Mouse (Mus musculus) intestine, embryonic 15.5 days (tissue): Measurements from ENCODE around the gene Dnmt3b. TPM values are rescaled to one million over a fixed set of nuclear protein-coding genes. Genes with fewer than 3 reads are reported as not detected.
"Not testable (repeated sequence)": the region's sequence is repeated elsewhere in the genome, so short reads cannot be mapped to it uniquely, and the experiment has no call there.

Experiments used
- ATAC-seq: fragments of 200-750 bp; cut with Nextera tagmentation; 2 replicates; pipeline ENCODE4 v1.8.0; 2017; ENCODE audit warnings: moderate TSS enrichment, moderate library complexity
- H3K27ac ChIP-seq: fragments of 300-500 bp; sonication (generic); 2 replicates; pipeline ENCODE4 v1.5.1; 2015; ENCODE audit warnings: mild to moderate bottlenecking, inconsistent platforms
- H3K27me3 ChIP-seq: fragments of 300-500 bp; sonication (generic); replicated peaks from 2 replicates; pipeline ENCODE4 v1.6.1; 2015; ENCODE audit warnings: inconsistent platforms
- H3K36me3 ChIP-seq: fragments of 300-500 bp; sonication (generic); 2 replicates; pipeline ENCODE4 v1.6.1; 2015; ENCODE audit warnings: inconsistent platforms
- H3K4me1 ChIP-seq: fragments of 300-500 bp; sonication (generic); replicated peaks from 2 replicates; pipeline ENCODE4 v1.6.1; 2015; ENCODE audit warnings: inconsistent platforms
- H3K4me2 ChIP-seq: fragments of 300-500 bp; sonication (generic); replicated peaks from 2 replicates; pipeline ENCODE4 v1.6.1; 2015; ENCODE audit warnings: mild to moderate bottlenecking, inconsistent platforms
- H3K4me3 ChIP-seq: fragments of 300-500 bp; sonication (generic); replicated peaks from 2 replicates; pipeline ENCODE4 v1.5.1; 2015; ENCODE audit warnings: inconsistent platforms
- H3K9ac ChIP-seq: fragments of 300-500 bp; sonication (generic); 2 replicates; pipeline ENCODE4 v1.6.1; 2015; ENCODE audit warnings: inconsistent platforms
- H3K9me3 ChIP-seq: fragments of 300-500 bp; sonication (generic); 2 replicates; pipeline ENCODE4 v1.6.1; 2016; ENCODE audit warnings: inconsistent platforms
- WGBS: fragments of 180-500 bp; shearing (Covaris S2); methylation state at CpG from one replicate; pipeline ENCODE4 v1.1.7; 2015; 5-methylcytosine and 5-hydroxymethylcytosine counted together
- polyA plus RNA-seq: library from polyadenylated mRNA; unstranded; fragments of >200 nt; fragmentation: Nextera tagmentation; extraction: Ambion mirVana; gene quantifications from 2 replicates; pipeline ENCODE4 v1.2.1, GENCODE M21; 2015

Gene Dnmt3b
- polyA plus RNA-seq, 1 experiment from 2014 or later: 8.1 TPM

DNA sequence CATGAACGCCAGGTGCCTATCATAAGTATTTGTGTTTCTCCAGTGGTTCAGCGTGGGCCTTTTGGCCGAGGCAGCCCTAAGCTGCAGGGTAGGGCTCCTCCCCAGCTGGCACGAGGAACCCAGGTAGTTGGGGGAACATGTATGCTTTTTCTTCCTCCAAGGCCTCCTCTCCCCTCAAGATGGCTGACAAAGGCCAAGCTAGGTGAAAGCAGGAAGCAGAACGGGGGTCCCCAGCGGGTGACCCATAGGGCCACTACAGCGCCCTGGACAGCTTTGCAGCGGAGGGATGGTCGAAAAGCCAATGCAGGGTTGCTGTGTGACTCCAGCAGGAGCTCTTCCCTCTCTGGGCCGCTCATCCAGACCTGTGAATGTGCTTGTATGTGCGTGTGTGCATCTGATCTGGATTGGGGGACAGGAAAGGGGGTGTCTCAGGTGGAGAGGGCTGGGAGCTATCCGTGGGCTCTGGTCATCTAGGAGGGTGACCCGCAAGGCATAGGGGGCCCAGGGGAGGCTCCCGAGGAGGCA is 415 bp upstream of the Dnmt3b start:
- Histone ChIP-seq H3K4me1 (peaks cover 10% of the 10 kb centered on the region; the same call in 1 of the 2 replicates), H3K4me3 (peak overlapping the region; percentile 81), H3K4me2 (peak overlapping the region; percentile 89), H3K27me3 (no peaks in the 10 kb centered on the region), H3K9ac (peak overlapping the region; percentile 82), H3K9me3 (no peaks in the 10 kb centered on the region), H3K27ac (peak overlapping the region; percentile 58; the same call in 1 of the 2 replicates), H3K36me3 (no peaks in the 10 kb centered on the region)
- WGBS: 22% methylated on average over 14 of the region's 14 CpGs
- ATAC-seq: no peak; the same call in 1 of the 2 replicates

DNA sequence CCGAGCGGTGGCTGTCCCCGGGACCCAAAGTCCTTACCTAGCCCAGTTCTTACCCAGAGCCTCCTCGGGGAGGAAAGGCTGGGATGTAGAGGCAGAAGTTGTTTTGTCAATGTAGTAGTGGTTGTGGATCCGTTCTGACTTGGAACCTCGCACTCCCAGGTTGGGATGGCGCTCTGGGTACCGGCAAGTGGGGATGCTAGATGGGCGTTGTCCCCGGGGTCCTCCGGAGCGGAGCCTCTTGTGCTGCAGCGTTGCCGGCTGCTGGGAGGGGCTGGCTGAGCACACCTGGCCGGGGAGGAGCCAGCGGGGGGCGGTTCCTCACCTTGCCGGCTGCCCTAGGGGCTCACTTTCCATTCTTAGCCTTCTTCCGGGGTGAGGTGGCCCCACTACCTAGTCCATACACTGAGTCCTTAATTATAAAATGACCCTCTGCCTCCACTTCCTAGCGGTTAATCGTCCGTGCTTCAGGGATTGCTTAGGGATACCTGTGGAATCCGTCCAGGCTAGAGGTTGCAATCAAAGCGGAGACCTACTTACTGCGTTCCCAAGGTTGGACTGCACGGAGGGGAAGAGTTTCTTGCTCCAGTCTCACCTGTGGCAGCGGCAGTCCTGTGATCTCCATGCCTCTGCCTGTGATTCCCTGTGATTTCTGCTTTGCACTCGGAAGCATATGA is 901 bp downstream of the Dnmt3b start:
- peak; percentile 82 for ATAC-seq
- Histone ChIP-seq H3K4me3 (peak overlapping the region; percentile 81), H3K9ac (peak overlapping the region; percentile 82), H3K4me2 (peak overlapping the region; percentile 89), H3K36me3 (no peaks in the 10 kb centered on the region), H3K27ac (no peak overlapping the region), H3K27me3 (no peaks in the 10 kb centered on the region), H3K9me3 (no peaks in the 10 kb centered on the region), H3K4me1 (peaks cover 10% of the 10 kb centered on the region; the same call in 1 of the 2 replicates)
- 2% methylated on average over 28 of the region's 28 CpGs for WGBS

DNA sequence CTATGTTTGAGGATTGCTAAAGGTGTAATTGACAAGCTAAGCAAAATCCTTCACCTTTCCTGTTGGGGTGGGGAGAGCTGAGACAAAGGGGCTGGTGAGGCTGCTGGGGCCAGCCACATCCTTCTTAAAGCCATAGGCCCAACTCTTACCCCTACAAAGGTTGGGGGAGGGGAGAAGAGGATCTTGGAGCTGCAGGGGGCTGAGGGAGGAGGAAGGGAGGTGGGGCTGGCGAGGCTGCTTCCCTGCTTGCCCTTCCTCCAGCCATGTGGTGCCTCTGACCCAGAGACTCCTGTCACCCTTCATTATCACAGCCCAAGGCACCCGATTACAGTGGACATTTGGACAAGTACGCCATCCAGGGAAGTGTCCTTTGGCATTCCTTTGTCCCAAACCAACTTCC is 2.4 kb downstream of the Dnmt3b start:
- Histone ChIP-seq H3K4me2 (no peak overlapping the region), H3K36me3 (no peaks in the 10 kb centered on the region), H3K27me3 (no peaks in the 10 kb centered on the region), H3K4me1 (peaks cover 10% of the 10 kb centered on the region; the same call in 1 of the 2 replicates), H3K9ac (no peak overlapping the region), H3K4me3 (no peak overlapping the region), H3K9me3 (no peaks in the 10 kb centered on the region), H3K27ac (no peak overlapping the region)
- WGBS: 58% methylated on average over 3 of the region's 3 CpGs
- ATAC-seq: no peak

DNA sequence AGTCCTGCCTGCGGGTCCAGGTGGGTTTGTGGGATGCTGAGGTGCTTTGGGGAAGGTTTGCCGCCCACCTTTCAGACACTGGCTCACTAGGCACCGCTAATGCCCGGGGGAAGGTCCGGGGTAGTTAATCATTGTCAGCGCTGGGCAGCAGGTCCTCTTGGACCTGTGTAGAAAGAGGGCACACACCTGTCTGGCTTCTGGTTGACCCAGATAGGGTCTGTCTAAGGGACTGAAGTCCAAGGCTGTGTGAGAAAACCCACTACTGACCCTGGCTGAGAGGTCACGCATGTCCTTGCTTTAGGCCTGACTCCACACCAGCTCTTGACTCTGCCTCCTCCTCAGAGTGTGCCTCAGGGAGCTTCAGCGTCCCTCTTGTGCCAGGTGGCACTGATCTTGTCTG is 8.4 kb downstream of the Dnmt3b start:
- not testable (repeated sequence) for H3K9me3 ChIP-seq, H3K4me3 ChIP-seq, H3K4me2 ChIP-seq, H3K9ac ChIP-seq, H3K4me1 ChIP-seq, H3K36me3 ChIP-seq, H3K27me3 ChIP-seq, H3K27ac ChIP-seq
- ATAC-seq: peak; percentile 12; the same call in 1 of the 2 replicates
- 73% methylated on average over 8 of the region's 8 CpGs for WGBS

DNA sequence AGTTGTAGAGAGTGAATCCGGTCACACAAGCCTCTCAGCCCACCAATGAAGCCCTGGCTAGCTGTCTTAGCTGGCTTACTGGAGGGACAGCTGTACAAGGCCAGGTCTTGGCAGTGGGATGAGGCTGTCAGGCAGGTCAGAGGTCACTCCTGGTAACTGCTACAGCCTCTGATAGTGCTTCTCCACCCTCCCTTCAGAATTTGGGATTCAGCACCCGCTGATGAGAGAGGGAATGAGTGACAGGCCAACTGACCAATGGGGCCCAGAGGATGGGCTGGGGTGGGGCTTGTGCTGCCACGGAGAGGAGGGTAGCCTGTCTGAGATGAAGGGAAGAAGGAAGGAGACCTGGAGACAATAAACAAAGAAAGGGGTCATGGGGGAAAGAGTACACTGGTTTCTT is 11.4 kb downstream of the Dnmt3b start:
- no peak overlapping the region for H3K9ac ChIP-seq
- no peak for ATAC-seq
- H3K27ac ChIP-seq: no peak overlapping the region
- no peak overlapping the region for H3K4me2 ChIP-seq
- no peaks in the 10 kb centered on the region for H3K4me1 ChIP-seq
- no peaks in the 10 kb centered on the region for H3K9me3 ChIP-seq
- no peak overlapping the region for H3K4me3 ChIP-seq
- no peaks in the 10 kb centered on the region for H3K27me3 ChIP-seq
- 41% methylated on average over 3 of the region's 3 CpGs for WGBS
- H3K36me3 ChIP-seq: peaks cover 13% of the 10 kb centered on the region; the same call in 1 of the 2 replicates

DNA sequence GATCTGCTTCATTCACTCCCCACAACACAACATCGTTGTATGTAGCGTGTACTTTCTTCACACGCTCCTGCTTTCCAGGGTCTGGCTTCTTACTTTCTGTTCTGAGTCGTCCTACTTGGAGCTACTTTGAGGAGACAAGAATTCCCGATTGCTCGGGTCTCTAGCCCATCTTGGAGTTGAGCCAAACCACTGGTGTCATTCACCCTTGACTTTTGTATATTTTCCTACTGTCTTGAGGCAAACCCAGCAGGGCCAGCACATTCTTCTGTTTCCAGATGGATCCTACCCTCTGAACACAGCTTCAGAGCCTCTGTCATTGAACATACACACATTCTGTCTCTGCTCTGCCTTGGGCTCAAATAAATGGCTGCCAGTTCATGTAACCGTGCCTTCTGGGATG is 16.2 kb downstream of the Dnmt3b start:
- 82% methylated on average over 7 of the region's 7 CpGs for WGBS
- no peak overlapping the region for H3K4me2 ChIP-seq
- H3K4me3 ChIP-seq: no peak overlapping the region
- no peak overlapping the region for H3K9ac ChIP-seq
- H3K9me3 ChIP-seq: no peaks in the 10 kb centered on the region
- peaks cover 13% of the 10 kb centered on the region; the same call in 1 of the 2 replicates for H3K36me3 ChIP-seq
- no peak for ATAC-seq
- H3K4me1 ChIP-seq: no peaks in the 10 kb centered on the region
- H3K27me3 ChIP-seq: no peaks in the 10 kb centered on the region
- H3K27ac ChIP-seq: no peak overlapping the region

DNA sequence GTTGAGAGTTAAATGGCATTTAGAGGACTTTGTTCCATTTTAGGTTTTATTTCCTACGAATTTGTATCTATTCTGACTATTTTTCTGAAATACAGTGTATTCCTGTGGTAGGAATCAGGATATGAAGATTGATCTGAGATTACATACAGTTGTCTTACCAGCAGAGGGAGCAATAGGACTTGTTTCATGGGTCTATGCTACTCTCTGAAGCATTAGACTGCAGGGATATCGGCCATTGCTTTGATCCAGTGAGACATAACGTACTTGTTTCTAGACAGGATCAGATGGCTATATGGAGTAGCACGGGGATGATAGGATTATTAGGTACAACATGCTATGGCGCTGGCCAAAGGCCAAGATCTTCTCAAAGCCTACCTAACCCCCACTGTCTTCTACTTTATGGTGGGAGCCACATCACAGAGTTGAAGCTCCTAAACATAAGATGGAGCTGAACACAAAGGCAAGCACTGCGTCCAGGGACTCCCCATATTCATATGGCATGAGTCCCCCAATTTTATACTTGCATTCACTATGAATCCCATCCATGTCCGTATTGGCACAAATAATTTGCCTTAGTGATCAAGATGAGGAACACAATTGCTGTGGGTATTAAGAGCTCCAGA is 19.6 kb downstream of the Dnmt3b start:
- 71% methylated on average over 7 of the region's 7 CpGs for WGBS
- ATAC-seq: 0 out of 2 replicates have a peak, but pooled peaks have one; percentile 59
- H3K27me3 ChIP-seq: no peaks in the 10 kb centered on the region

DNA sequence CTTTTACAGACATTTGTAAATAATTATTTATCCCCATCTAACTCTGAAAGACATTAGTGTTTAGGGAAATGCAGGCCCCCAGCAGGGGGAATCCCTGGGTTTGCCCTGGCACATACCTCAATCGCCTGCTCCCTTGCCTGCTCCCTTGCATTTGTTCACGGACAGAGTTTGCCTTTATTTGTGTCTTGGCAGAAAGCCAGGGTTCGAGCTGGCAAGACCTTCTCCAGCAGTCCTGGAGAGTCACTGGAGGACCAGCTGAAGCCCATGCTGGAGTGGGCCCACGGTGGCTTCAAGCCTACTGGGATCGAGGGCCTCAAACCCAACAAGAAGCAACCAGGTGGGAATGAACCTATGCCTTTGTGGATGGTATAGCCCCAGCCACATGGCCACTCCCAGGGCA is 20.9 kb downstream of the Dnmt3b start:
- no peaks in the 10 kb centered on the region for H3K4me1 ChIP-seq
- H3K9ac ChIP-seq: no peak overlapping the region
- ATAC-seq: no peak
- H3K27me3 ChIP-seq: no peaks in the 10 kb centered on the region
- H3K4me3 ChIP-seq: no peak overlapping the region
- no peaks in the 10 kb centered on the region for H3K9me3 ChIP-seq
- H3K36me3 ChIP-seq: no peaks in the 10 kb centered on the region
- H3K27ac ChIP-seq: no peak overlapping the region
- 63% methylated on average over 5 of the region's 5 CpGs for WGBS
- no peak overlapping the region for H3K4me2 ChIP-seq

More for the DNA sequence above, 19.6 kb downstream of the Dnmt3b start:
- Histone ChIP-seq H3K36me3 (no peaks in the 10 kb centered on the region), H3K4me1 (no peaks in the 10 kb centered on the region), H3K9me3 (no peaks in the 10 kb centered on the region), H3K4me2 (no peak overlapping the region), H3K4me3 (no peak overlapping the region), H3K9ac (no peak overlapping the region), H3K27ac (no peak overlapping the region)

DNA sequence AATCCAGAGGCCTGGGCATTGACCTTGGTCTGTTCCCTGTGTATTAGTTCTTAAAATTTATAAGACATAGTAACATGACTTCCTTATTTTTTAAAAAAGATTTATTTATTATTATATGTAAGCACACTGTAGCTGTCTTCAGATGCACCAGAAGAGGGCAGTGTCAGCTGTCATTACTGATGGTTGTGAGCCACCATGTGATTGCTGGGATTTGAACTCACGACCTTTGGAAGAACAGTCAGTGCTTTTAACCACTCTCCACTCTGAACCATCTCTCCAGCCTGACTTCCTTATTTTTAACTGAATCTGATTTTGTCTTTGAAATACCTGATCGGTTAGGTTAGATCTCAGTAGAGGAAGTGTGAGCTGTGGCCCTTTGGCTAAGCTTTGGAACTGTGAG is 23.4 kb downstream of the Dnmt3b start:
- Histone ChIP-seq H3K4me2 (no peak overlapping the region), H3K27ac (no peak overlapping the region), H3K36me3 (no peaks in the 10 kb centered on the region), H3K27me3 (no peaks in the 10 kb centered on the region), H3K9me3 (no peaks in the 10 kb centered on the region), H3K4me1 (no peaks in the 10 kb centered on the region), H3K9ac (no peak overlapping the region), H3K4me3 (no peak overlapping the region)
- ATAC-seq: no peak
- 81% methylated on average over 2 of the region's 2 CpGs for WGBS

DNA sequence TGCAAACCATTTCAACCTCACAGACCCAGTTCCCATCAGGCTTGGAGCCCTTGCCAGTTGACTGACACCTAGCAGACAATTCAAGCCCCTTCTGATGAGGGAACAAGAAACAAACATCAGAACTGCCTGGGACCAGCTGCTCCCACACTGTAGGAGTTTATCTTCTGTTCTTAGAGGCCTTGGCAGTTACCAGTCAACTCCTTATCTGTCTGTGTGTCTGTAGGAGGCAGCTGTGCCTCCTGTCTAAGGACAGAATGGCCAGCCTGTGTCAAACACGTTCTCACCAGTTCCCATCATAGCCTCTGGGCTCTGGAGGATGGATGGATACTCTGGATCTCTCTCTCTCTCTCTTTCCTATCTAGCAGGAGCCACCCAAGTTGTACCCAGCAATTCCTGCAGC is 26.1 kb downstream of the Dnmt3b start:
- not testable (repeated sequence) for H3K9ac ChIP-seq, H3K27me3 ChIP-seq, H3K9me3 ChIP-seq, H3K27ac ChIP-seq, ATAC-seq, H3K36me3 ChIP-seq, H3K4me2 ChIP-seq, H3K4me1 ChIP-seq, H3K4me3 ChIP-seq
- 68% methylated on average over 1 of the region's 1 CpGs for WGBS

DNA sequence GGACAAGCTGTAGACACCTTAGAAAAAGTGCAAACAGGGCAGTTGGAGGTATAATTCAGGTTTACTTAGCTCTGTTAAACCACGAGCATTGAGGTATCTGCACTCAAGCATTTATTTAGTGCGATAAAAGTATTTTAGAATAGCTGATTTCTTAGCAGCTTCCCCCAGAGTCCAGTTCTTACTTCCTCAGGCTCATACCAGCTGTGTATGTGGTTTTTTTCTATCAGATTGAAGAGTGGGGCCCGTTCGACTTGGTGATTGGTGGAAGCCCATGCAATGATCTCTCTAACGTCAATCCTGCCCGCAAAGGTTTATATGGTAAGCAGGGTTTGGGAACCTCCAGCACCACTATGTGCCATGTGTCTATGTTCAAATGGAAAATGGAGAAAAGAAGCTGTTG is 27.7 kb downstream of the Dnmt3b start:
- Histone ChIP-seq H3K9ac (no peak overlapping the region), H3K4me3 (no peak overlapping the region), H3K36me3 (no peaks in the 10 kb centered on the region), H3K27ac (no peak overlapping the region), H3K9me3 (no peaks in the 10 kb centered on the region), H3K27me3 (no peaks in the 10 kb centered on the region), H3K4me1 (no peaks in the 10 kb centered on the region), H3K4me2 (no peak overlapping the region)
- ATAC-seq: no peak
- WGBS: 89% methylated on average over 6 of the region's 6 CpGs

DNA sequence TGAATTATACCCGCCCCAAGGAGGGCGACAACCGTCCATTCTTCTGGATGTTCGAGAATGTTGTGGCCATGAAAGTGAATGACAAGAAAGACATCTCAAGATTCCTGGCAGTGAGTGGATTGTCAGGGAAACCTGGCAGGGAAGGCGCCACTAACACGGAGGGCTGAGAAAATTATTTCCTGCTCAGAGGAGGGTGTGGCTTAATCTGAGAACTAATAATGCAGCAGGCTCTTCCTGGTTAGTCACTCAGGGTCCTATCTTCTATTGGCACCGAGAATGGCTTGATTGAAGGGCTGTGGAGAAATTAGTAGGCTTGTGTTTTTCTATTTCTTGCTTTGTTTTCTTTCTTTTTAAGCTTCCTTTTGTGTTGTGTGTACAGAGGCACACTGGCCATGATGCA is 28.3 kb downstream of the Dnmt3b start:
- ATAC-seq: no peak
- Histone ChIP-seq H3K9ac (no peak overlapping the region), H3K4me2 (no peak overlapping the region), H3K9me3 (no peaks in the 10 kb centered on the region), H3K4me1 (no peaks in the 10 kb centered on the region), H3K4me3 (no peak overlapping the region), H3K27ac (no peak overlapping the region), H3K36me3 (no peaks in the 10 kb centered on the region), H3K27me3 (no peaks in the 10 kb centered on the region)
- WGBS: 81% methylated on average over 7 of the region's 7 CpGs

DNA sequence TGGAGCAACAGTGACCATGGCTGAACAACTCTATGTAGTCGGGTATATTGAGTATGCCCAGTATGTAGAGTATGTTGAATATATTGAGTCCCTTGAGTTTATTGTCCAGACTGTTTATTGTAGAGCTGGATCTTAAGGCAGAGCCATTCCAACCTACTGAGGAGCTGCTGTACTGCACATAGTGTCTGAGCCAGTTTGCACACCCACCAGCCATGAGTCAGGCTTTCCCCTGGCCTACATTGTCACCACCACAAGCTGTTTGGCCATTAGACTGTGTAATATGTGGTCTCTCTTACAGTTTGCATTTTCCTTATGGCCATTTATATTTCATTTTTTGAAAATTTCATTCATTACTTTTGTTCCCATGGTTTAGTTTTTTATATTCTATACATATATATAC is 30.7 kb downstream of the Dnmt3b start:
- no peak overlapping the region for H3K9ac ChIP-seq
- H3K4me3 ChIP-seq: no peak overlapping the region
- H3K27me3 ChIP-seq: no peaks in the 10 kb centered on the region
- no peaks in the 10 kb centered on the region for H3K36me3 ChIP-seq
- 81% methylated on average over 1 of the region's 1 CpGs for WGBS
- no peaks in the 10 kb centered on the region for H3K9me3 ChIP-seq
- H3K27ac ChIP-seq: no peak overlapping the region
- H3K4me2 ChIP-seq: no peak overlapping the region
- H3K4me1 ChIP-seq: no peaks in the 10 kb centered on the region
- ATAC-seq: no peak
